Comparison of ENCODE assay signal across 12 mouse cellular contexts in the genomic region with DNA sequence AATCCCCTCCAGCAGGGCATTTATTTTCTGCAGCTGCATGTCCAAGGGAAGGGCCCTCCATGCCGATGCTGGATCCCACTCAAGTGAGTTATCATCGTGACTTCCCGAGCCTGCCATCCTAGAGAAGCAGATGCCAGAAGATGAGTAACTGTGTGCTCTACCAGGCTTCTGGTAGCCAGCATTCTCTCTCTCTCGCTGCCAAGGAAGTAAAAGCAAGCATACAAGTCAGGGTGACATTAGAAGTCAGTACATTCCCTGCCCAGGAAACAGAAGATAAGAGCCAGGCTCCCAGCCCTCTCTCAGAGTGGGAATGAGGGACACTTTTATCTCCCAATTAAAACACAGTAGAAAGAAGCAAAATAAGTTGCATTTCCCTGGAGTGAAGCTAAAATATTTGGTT.
DNase-seq lines count a peak whose midpoint lies in the region; ATAC-seq lines count a peak whose summit lies in the region.
"Had no signal": no experiment of that assay in that cellular context is flagged by ENCODE, and none has a peak within 500 bp of the region (broad histone marks: within the 10 kb centered on the region; RNA-seq: fewer than 3 reads in every experiment).

No protein-coding gene starts in this region.

- H3K27me3 ChIP-seq in megakaryocyte, embryonic 14.5 days (replicated peaks), result no peaks in the 10 kb centered on the region
- no peaks in the 10 kb centered on the region for H3K27me3 ChIP-seq in heart, embryonic 16.5 days (ENCODE audit: control insufficient read depth, insufficient read depth, low read length)
- H3K27me3 ChIP-seq: liver, embryonic 15.5 days had no signal

- WGBS in heart, embryonic 16.5 days, result 12% methylated on average over 4 of the region's 4 CpGs

- no peaks in the 10 kb centered on the region for H3K9me3 ChIP-seq in megakaryocyte, embryonic 14.5 days
- no peaks in the 10 kb centered on the region for H3K9me3 ChIP-seq in heart, embryonic 16.5 days (replicated peaks; ENCODE audit: control insufficient read depth, low read length)
- H3K9me3 ChIP-seq: liver, embryonic 15.5 days had no signal

- H3K4me1 ChIP-seq in megakaryocyte, embryonic 14.5 days, result peaks cover 33% of the 10 kb centered on the region
- peaks cover 4% of the 10 kb centered on the region for H3K4me1 ChIP-seq in heart, embryonic 16.5 days (ENCODE audit: control insufficient read depth, insufficient read depth, low read length)
- H3K4me1 ChIP-seq: liver, embryonic 15.5 days had no signal

- H3K9ac ChIP-seq in heart, embryonic 16.5 days (ENCODE audit: low read length), result no peak overlapping the region
- H3K9ac ChIP-seq: liver, embryonic 15.5 days had no signal

- H3K4me2 ChIP-seq in heart, embryonic 16.5 days (ENCODE audit: low read depth, low read length), result no peak overlapping the region
- H3K4me2 ChIP-seq: liver, embryonic 15.5 days had no signal

- intact Hi-C loops in left cerebral cortex, postnatal 4 days (cut with DNase I), result no loop called here

- no peak for ATAC-seq in megakaryocyte, adult 5-6 weeks (ENCODE audit: poor library complexity, severe bottlenecking)
- ATAC-seq in frontal cortex, adult (ENCODE audit: low TSS enrichment), result peak; percentile 96
- no peak for ATAC-seq in heart, embryonic 16.5 days (replicated peaks; ENCODE audit: extremely low read depth, insufficient read depth, low FRiP score)
- no peak for ATAC-seq in megakaryocyte progenitor cell, adult 5-6 weeks (replicated peaks; ENCODE audit: poor library complexity)

- DNase-seq in left cerebral cortex, postnatal 4 days, result peak; percentile 3
- DNase-seq in thymus, postnatal 4 days, result no peak
- DNase-seq: adrenal gland, postnatal 10 days; cerebellum, adult 11-12 months; kidney, adult 11 months had no signal

- H3K27ac ChIP-seq in heart, embryonic 16.5 days (ENCODE audit: low read length), result peak overlapping the region; percentile 55; the same call in 1 of the 2 replicates
- H3K27ac ChIP-seq: liver, embryonic 15.5 days had no signal

- H3K4me3 ChIP-seq in megakaryocyte, embryonic 14.5 days (replicated peaks), result peak overlapping the region; percentile 64
- no peak overlapping the region for H3K4me3 ChIP-seq in heart, embryonic 16.5 days (ENCODE audit: low read length)
- H3K4me3 ChIP-seq: liver, embryonic 15.5 days had no signal

- no peaks in the 10 kb centered on the region for H3K36me3 ChIP-seq in megakaryocyte, embryonic 14.5 days (replicated peaks; ENCODE audit: low read length)
- H3K36me3 ChIP-seq in heart, embryonic 16.5 days (ENCODE audit: control insufficient read depth, insufficient read depth), result no peaks in the 10 kb centered on the region
- H3K36me3 ChIP-seq: G1E; liver, embryonic 15.5 days had no signal
